Mouse (Mus musculus) stomach, embryonic 14.5 days (tissue): ENCODE data around the gene Cdc42. TPM values are rescaled to one million over a fixed set of nuclear protein-coding genes. Genes with fewer than 3 reads are reported as not detected.

ENCODE experiments used
- ATAC-seq: fragments of 200-750 bp; cut with Nextera tagmentation; 2 replicates; pipeline ENCODE4 v1.8.0; 2017; ENCODE audit warnings: low read depth, moderate TSS enrichment; ENCODE audit not compliant: insufficient number of reproducible peaks, insufficient read depth, low FRiP score
- H3K27ac ChIP-seq: fragments of 300-500 bp; sonication (generic); 2 replicates; pipeline ENCODE4 v1.5.1; 2014; ENCODE audit warnings: mild to moderate bottlenecking, low read length, moderate library complexity, mixed read lengths
- H3K27me3 ChIP-seq: fragments of 300-500 bp; sonication (generic); 2 replicates; pipeline ENCODE4 v1.6.1; 2014; ENCODE audit warnings: low read length, control low read depth, mixed read lengths; ENCODE audit not compliant: control insufficient read depth, insufficient read depth
- H3K36me3 ChIP-seq: fragments of 300-500 bp; sonication (generic); 2 replicates; pipeline ENCODE4 v1.6.1; 2014; ENCODE audit warnings: mild to moderate bottlenecking, control low read depth, low read length, moderate library complexity, mixed read lengths; ENCODE audit not compliant: control insufficient read depth, insufficient read depth
- H3K4me1 ChIP-seq: fragments of 300-500 bp; sonication (generic); 2 replicates; pipeline ENCODE4 v1.6.1; 2014; ENCODE audit warnings: low read length, control low read depth, mixed read lengths; ENCODE audit not compliant: control insufficient read depth, insufficient read depth
- H3K4me2 ChIP-seq: fragments of 300-500 bp; sonication (generic); replicated peaks from 2 replicates; pipeline ENCODE4 v1.6.1; 2014; ENCODE audit warnings: low read depth, low read length, control low read depth
- H3K4me3 ChIP-seq: fragments of 300-500 bp; sonication (generic); 2 replicates; pipeline ENCODE4 v1.5.1; 2014; ENCODE audit warnings: low read depth, low read length, control low read depth
- H3K9ac ChIP-seq: fragments of 300-500 bp; sonication (generic); replicated peaks from 2 replicates; pipeline ENCODE4 v1.6.1; 2014; ENCODE audit warnings: low read depth, mild to moderate bottlenecking, control low read depth, low read length, moderate library complexity, mixed read lengths
- H3K9me3 ChIP-seq: fragments of 300-500 bp; sonication (generic); 2 replicates; pipeline ENCODE4 v1.6.1; 2016; ENCODE audit warnings: low read depth, low read length, control low read depth; ENCODE audit not compliant: control insufficient read depth
- WGBS: fragments of 180-500 bp; shearing (Covaris S2); extraction: QIAGEN DNeasy Blood & Tissue Kit; methylation state at CpG from one replicate; pipeline ENCODE4 v1.1.7; 2014; 5-methylcytosine and 5-hydroxymethylcytosine counted together
- polyA plus RNA-seq: library from polyadenylated mRNA; unstranded; fragments of >200 nt; fragmentation: Nextera tagmentation; extraction: Ambion mirVana; gene quantifications from 2 replicates; pipeline ENCODE4 v1.2.1, GENCODE M21; 2014

Gene Cdc42
- polyA plus RNA-seq, 1 experiment from 2014 or later = 707 TPM

- Histone ChIP-seq H3K27me3 (no peaks in the 10 kb centered on the region), H3K4me3 (no peak overlapping the region), H3K36me3 (peaks cover 4% of the 10 kb centered on the region; the same call in 1 of the 2 replicates), H3K4me2 (no peak overlapping the region), H3K27ac (no peak overlapping the region), H3K4me1 (peaks cover 3% of the 10 kb centered on the region; the same call in 1 of the 2 replicates), H3K9ac (no peak overlapping the region), H3K9me3 (no peaks in the 10 kb centered on the region)
- no peak for ATAC-seq
- WGBS = 87% methylated on average over 1 of the region's 1 CpGs
These were observed 14.7 kb downstream of the Cdc42 start for GRCm38 (mm10) chr4:137342816-137343215.

- Histone ChIP-seq H3K9me3 (no peaks in the 10 kb centered on the region), H3K36me3 (peaks cover 9% of the 10 kb centered on the region), H3K4me1 (peaks cover 4% of the 10 kb centered on the region; the same call in 1 of the 2 replicates), H3K27me3 (no peaks in the 10 kb centered on the region), H3K4me2 (no peak overlapping the region), H3K9ac (no peak overlapping the region), H3K27ac (no peak overlapping the region), H3K4me3 (no peak overlapping the region)
- WGBS = 71% methylated on average over 1 of the region's 1 CpGs
- no peak for ATAC-seq
These were observed 18.1 kb downstream of the Cdc42 start for GRCm38 (mm10) chr4:137339415-137339814.

DNA sequence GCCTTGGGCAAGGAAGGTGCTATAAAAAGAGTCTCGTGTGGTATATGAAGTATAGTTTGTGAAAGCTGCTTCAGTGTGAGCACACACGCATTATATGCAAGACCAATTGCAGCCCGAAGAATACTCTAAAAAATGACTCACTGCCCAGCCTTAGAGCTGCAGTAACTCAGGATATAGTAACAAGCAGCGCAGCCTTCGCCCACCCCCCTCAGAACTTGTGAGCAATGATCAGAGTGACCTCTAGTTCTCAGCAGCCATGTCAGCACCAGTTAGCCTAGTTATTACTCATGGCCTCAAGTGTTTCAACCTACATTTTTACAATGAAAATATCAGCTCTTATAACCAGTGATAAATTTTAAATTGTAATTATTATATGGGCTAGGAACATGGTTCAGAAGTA lies 21.1 kb downstream of the Cdc42 start:
- WGBS = 87% methylated on average over 5 of the region's 5 CpGs
- no peak overlapping the region for H3K4me2 ChIP-seq
- no peak overlapping the region for H3K4me3 ChIP-seq
- peaks cover 4% of the 10 kb centered on the region; the same call in 1 of the 2 replicates for H3K4me1 ChIP-seq
- H3K9ac ChIP-seq = no peak overlapping the region
- ATAC-seq = no peak
- H3K9me3 ChIP-seq = no peaks in the 10 kb centered on the region
- peaks cover 28% of the 10 kb centered on the region for H3K36me3 ChIP-seq
- H3K27me3 ChIP-seq = no peaks in the 10 kb centered on the region
- no peak overlapping the region for H3K27ac ChIP-seq

- H3K9me3 ChIP-seq = no peaks in the 10 kb centered on the region
- no peaks in the 10 kb centered on the region for H3K4me1 ChIP-seq
- no peak overlapping the region for H3K27ac ChIP-seq
- H3K9ac ChIP-seq = no peak overlapping the region
- ATAC-seq = no peak
- H3K4me2 ChIP-seq = no peak overlapping the region
- H3K27me3 ChIP-seq = no peaks in the 10 kb centered on the region
- peaks cover 56% of the 10 kb centered on the region for H3K36me3 ChIP-seq
- no peak overlapping the region for H3K4me3 ChIP-seq
These were observed 25.5 kb downstream of the Cdc42 start for GRCm38 (mm10) chr4:137332051-137332450.

- Histone ChIP-seq H3K9me3 (no peaks in the 10 kb centered on the region), H3K4me1 (no peaks in the 10 kb centered on the region), H3K27me3 (no peaks in the 10 kb centered on the region), H3K36me3 (peaks cover 62% of the 10 kb centered on the region), H3K9ac (no peak overlapping the region), H3K27ac (no peak overlapping the region), H3K4me2 (no peak overlapping the region), H3K4me3 (no peak overlapping the region)
- 74% methylated on average over 3 of the region's 3 CpGs for WGBS
- no peak for ATAC-seq
These were observed 31.0 kb downstream of the Cdc42 start for GRCm38 (mm10) chr4:137326494-137326893.

DNA sequence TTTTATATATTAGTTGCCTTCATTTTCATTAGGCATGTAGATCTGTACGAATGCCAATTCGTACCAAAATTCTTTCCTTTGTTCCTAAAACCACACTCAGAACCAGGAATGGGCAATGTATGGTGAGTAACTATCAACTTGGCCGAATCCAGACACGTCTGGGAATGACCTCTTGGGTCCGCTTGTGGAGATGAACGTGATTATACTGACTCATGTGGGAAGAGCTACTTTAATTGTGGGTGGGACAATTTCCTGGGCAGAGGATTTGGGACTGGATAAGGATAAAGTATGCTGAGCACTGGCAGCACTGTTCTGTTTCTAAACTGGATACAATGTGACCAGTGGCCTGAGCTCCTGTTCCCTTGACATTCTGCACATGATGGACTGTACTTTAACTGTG lies 32.6 kb downstream of the Cdc42 start:
- Histone ChIP-seq H3K9ac (no peak overlapping the region), H3K36me3 (peaks cover 72% of the 10 kb centered on the region), H3K4me3 (no peak overlapping the region), H3K27me3 (no peaks in the 10 kb centered on the region), H3K27ac (no peak overlapping the region), H3K4me2 (no peak overlapping the region), H3K9me3 (no peaks in the 10 kb centered on the region), H3K4me1 (no peaks in the 10 kb centered on the region)
- no peak for ATAC-seq
- 85% methylated on average over 6 of the region's 6 CpGs for WGBS

- H3K36me3 ChIP-seq = peaks cover 39% of the 10 kb centered on the region
- 82% methylated on average over 4 of the region's 4 CpGs for WGBS
- H3K9me3 ChIP-seq = no peaks in the 10 kb centered on the region
- no peaks in the 10 kb centered on the region for H3K27me3 ChIP-seq
- H3K4me1 ChIP-seq = 0 out of 2 replicates have a peak, but pooled peaks cover 2% of the 10 kb centered on the region
- no peak overlapping the region for H3K27ac ChIP-seq
- ATAC-seq = no peak
- no peak overlapping the region for H3K4me2 ChIP-seq
- no peak overlapping the region for H3K4me3 ChIP-seq
- no peak overlapping the region for H3K9ac ChIP-seq
These were observed 41.3 kb downstream of the Cdc42 start for GRCm38 (mm10) chr4:137316027-137316770.

- no peak for ATAC-seq
- H3K4me1 ChIP-seq = 0 out of 2 replicates have a peak, but pooled peaks cover 2% of the 10 kb centered on the region
- H3K4me3 ChIP-seq = no peak overlapping the region
- H3K36me3 ChIP-seq = peaks cover 29% of the 10 kb centered on the region
- no peak overlapping the region for H3K4me2 ChIP-seq
- H3K27ac ChIP-seq = no peak overlapping the region
- H3K9me3 ChIP-seq = no peaks in the 10 kb centered on the region
- no peak overlapping the region for H3K9ac ChIP-seq
- no peaks in the 10 kb centered on the region for H3K27me3 ChIP-seq
- 85% methylated on average over 2 of the region's 2 CpGs for WGBS
These were observed 42.5 kb downstream of the Cdc42 start for GRCm38 (mm10) chr4:137315061-137315460.

DNA sequence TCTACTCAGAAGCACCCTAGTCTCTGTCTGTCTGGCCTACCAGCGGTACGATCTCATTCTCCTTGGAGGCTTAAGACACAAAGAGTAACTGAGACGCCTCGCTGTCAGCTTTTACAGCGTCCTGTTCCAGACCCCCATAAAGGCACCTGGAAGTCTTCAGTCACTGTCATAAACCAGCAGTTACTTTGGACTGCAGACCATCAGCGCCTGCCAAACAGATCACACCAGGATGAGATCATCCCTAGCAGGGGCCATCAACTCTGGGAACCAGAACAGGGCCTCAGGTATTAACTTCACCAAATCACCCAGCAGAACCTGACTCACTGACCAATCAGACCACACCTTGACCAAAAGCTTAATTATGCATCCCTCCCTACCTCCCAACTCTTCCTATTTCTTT lies 43.0 kb downstream of the Cdc42 start:
- no peak overlapping the region for H3K9ac ChIP-seq
- WGBS = 31% methylated on average over 6 of the region's 6 CpGs
- no peak overlapping the region for H3K4me2 ChIP-seq
- H3K27me3 ChIP-seq = no peaks in the 10 kb centered on the region
- no peak overlapping the region for H3K4me3 ChIP-seq
- 0 out of 2 replicates have a peak, but pooled peaks cover 2% of the 10 kb centered on the region for H3K4me1 ChIP-seq
- H3K9me3 ChIP-seq = no peaks in the 10 kb centered on the region
- peaks cover 28% of the 10 kb centered on the region for H3K36me3 ChIP-seq
- ATAC-seq = peak; percentile 19; the same call in 1 of the 2 replicates
- no peak overlapping the region for H3K27ac ChIP-seq
